Mouse (Mus musculus) spleen, adult 10 weeks (tissue): ENCODE data around the gene Efhc1. TPM values are rescaled to one million over a fixed set of nuclear protein-coding genes. Genes with fewer than 3 reads are reported as not detected.

Experiments used
- polyA plus RNA-seq: library from polyadenylated mRNA; stranded (reverse); fragments of 350-450 nt; fragmentation: Illumina TruSeq; extraction: RNeasy Lipid Tissue Mini Kit (QIAGEN cat#74804); gene quantifications from one replicate; pipeline ENCODE4 v1.2.3, GENCODE M21; 2015; ENCODE audit warnings: low replicate concordance; ENCODE audit not compliant: insufficient read depth

The Efhc1 gene
- polyA plus RNA-seq: 1.1 TPM

GRCm38 (mm10) chr1:20951300-20951763 is at the start of gene Efhc1:
Gene Efhc1, plus strand, starts transcription at chr1:20951626.

Other genes starting within 250 kb of the Efhc1 start
- gene Il17a, start 220.7 kb upstream of the Efhc1 start, polyA plus RNA-seq: not detected
- not detected for gene Il17f, start 161.0 kb upstream of the Efhc1 start, polyA plus RNA-seq
- 46.2 TPM for gene Mcm3, start 131.3 kb upstream of the Efhc1 start, polyA plus RNA-seq
- gene Paqr8, start 61.0 kb upstream of the Efhc1 start, polyA plus RNA-seq: 2.7 TPM
- 10.1 TPM for gene Tram2, start 127.6 kb downstream of the Efhc1 start, polyA plus RNA-seq